Mouse (Mus musculus) ES-Bruce4 (cell line): ENCODE measurements around the gene Xpnpep2. TPM values are rescaled to one million over a fixed set of nuclear protein-coding genes. Genes with fewer than 3 reads are reported as not detected.

Source experiments
- H3K27ac ChIP-seq: 2 replicates; pipeline ENCODE4 v1.5.1; 2012; ENCODE audit warnings: low read length, inconsistent platforms; ENCODE audit not compliant: insufficient read depth
- H3K27me3 ChIP-seq: 2 replicates; pipeline ENCODE4 v1.6.1; 2012; ENCODE audit warnings: mild to moderate bottlenecking, low read length, inconsistent platforms; ENCODE audit not compliant: control insufficient read depth, poor library complexity, insufficient read depth, severe bottlenecking
- H3K36me3 ChIP-seq: 2 replicates; pipeline ENCODE4 v1.6.1; 2012; ENCODE audit warnings: inconsistent platforms, mild to moderate bottlenecking, low read length, moderate library complexity; ENCODE audit not compliant: control insufficient read depth, poor library complexity, insufficient read depth, severe bottlenecking
- H3K4me1 ChIP-seq: one replicate; pipeline ENCODE4 v1.8.1; 2011; ENCODE audit warnings: low read length; ENCODE audit not compliant: control insufficient read depth, insufficient read depth
- H3K4me3 ChIP-seq: 2 replicates; pipeline ENCODE4 v1.5.1; 2011; ENCODE audit warnings: low read depth, mild to moderate bottlenecking, low read length
- H3K9ac ChIP-seq: 2 replicates; pipeline ENCODE4 v1.6.1; 2012; ENCODE audit warnings: low read depth, mild to moderate bottlenecking, inconsistent platforms; ENCODE audit not compliant: poor library complexity, severe bottlenecking
- H3K9me3 ChIP-seq: replicated peaks from 2 replicates; pipeline ENCODE4 v1.6.1; 2012; ENCODE audit warnings: mild to moderate bottlenecking, low read length, inconsistent platforms; ENCODE audit not compliant: control insufficient read depth, poor library complexity, insufficient read depth, severe bottlenecking
- CTCF ChIP-seq: IDR thresholded peaks from one replicate; pipeline ENCODE4 v1.8.1; 2011; ENCODE audit warnings: low read depth, low read length
- EP300 ChIP-seq: IDR thresholded peaks from 2 replicates; pipeline ENCODE4 v1.6.1; 2011; ENCODE audit warnings: low read depth, low read length; ENCODE audit not compliant: insufficient read depth
- POLR2A ChIP-seq: IDR thresholded peaks from one replicate; pipeline ENCODE4 v1.8.1; 2011; ENCODE audit warnings: low read length; ENCODE audit not compliant: insufficient read depth
- polyA plus RNA-seq: library from polyadenylated mRNA; stranded (reverse); fragments of >200 nt; gene quantifications from 2 replicates; pipeline ENCODE4 v1.2.4, GENCODE M21; 2011; ENCODE audit warnings: low read depth; ENCODE audit not compliant: missing spikeins, insufficient read depth, insufficient read length

Xpnpep2 gene
- polyA plus RNA-seq, 1 experiment = not detected

DNA sequence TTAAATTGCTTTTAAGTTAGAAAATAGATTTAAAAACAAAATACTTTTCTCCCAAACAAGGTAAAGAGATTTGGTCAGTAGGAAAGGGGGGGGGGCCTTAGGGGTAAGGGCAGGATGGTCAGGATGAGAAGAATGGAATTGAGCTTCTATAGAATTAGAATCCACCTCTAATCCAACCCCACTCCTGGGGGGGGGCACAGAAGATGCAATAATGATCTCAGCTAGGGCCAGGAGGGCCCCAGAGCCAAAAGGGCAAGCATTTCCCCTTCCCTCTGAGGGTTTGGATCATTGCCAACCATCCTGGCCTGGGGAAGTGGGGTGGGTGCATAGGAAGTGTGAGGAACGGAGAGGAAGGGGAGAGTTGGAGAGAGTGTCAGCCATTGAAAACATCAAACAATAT is 61.8 kb downstream of the Xpnpep2 start:
- Histone ChIP-seq H3K27me3 (no peaks in the 10 kb centered on the region), H3K9me3 (no peaks in the 10 kb centered on the region), H3K4me3 (no peak overlapping the region), H3K27ac (no peak overlapping the region), H3K9ac (no peak overlapping the region), H3K36me3 (no peaks in the 10 kb centered on the region), H3K4me1 (no peaks in the 10 kb centered on the region)
- no peak for TF ChIP-seq EP300
- TF ChIP-seq CTCF = no peak
- no peak for TF ChIP-seq POLR2A

DNA sequence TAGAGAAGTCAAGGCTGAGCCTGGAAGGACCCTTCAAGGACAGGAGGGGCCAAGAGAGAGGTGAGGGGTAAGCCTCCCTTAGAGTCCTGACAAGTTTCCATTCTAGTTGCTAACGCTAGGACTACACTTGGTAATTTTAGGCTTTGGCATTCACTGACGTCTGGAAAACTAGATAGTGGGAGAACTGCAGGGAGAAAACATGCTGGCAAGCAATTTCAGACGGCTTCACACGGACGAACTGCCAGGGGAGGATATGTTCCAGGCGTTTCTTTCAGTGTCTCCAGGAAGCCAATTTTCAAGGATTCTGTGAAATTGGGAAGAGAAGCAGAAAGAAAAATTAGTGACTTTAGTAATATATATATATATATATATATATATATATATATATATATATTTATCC is 73.3 kb downstream of the Xpnpep2 start:
- H3K36me3 ChIP-seq = no peaks in the 10 kb centered on the region
- no peaks in the 10 kb centered on the region for H3K27me3 ChIP-seq
- H3K9me3 ChIP-seq = no peaks in the 10 kb centered on the region
- H3K27ac ChIP-seq = no peak overlapping the region
- H3K4me3 ChIP-seq = no peak overlapping the region
- H3K9ac ChIP-seq = no peak overlapping the region
- no peaks in the 10 kb centered on the region for H3K4me1 ChIP-seq
- TF ChIP-seq EP300 (no peak), CTCF (no peak), POLR2A (no peak)

DNA sequence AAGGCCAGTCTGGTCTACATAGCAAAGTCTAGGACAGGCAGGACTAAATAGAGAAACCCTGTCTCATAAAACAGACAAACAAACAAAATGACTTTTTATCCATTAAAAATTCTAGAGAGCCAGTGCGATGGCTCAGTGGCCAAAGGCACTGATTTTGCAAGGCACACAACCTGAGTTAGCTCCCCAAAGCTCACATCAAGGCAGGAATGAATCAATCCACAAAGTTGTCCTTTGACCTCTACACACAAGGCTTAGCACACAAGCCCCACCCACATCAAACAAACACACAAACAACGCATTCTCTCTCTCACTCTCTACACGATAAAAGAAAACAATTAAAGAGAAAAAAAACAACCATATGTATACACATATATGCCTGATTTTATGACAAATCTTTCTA is 76.2 kb downstream of the Xpnpep2 start:
- no peak overlapping the region for H3K27ac ChIP-seq
- no peak overlapping the region for H3K4me3 ChIP-seq
- H3K36me3 ChIP-seq = no peaks in the 10 kb centered on the region
- H3K9me3 ChIP-seq = no peaks in the 10 kb centered on the region
- H3K4me1 ChIP-seq = no peaks in the 10 kb centered on the region
- no peak for TF ChIP-seq POLR2A
- H3K9ac ChIP-seq = no peak overlapping the region
- no peaks in the 10 kb centered on the region for H3K27me3 ChIP-seq

Other genes with a start within 250 kb of the Xpnpep2 start
- 8.3 and 11.0 TPM in 2 replicates for gene Smarca1, start 215.8 kb upstream of the Xpnpep2 start, polyA plus RNA-seq
- gene Ocrl, start 196.3 kb upstream of the Xpnpep2 start, polyA plus RNA-seq = 43.7 and 45.1 TPM in 2 replicates
- gene Apln, start 73.9 kb upstream of the Xpnpep2 start, polyA plus RNA-seq = 0.82 and 1.4 TPM in 2 replicates
- not detected in 2 replicates for gene Sash3, start 37.7 kb downstream of the Xpnpep2 start, polyA plus RNA-seq
- 22.2 and 23.0 TPM in 2 replicates for gene Zdhhc9, start 100.2 kb downstream of the Xpnpep2 start, polyA plus RNA-seq
- 61.6 and 62.7 TPM in 2 replicates for gene Utp14a, start 148.1 kb downstream of the Xpnpep2 start, polyA plus RNA-seq
- gene Bcorl1, start 232.6 kb downstream of the Xpnpep2 start, polyA plus RNA-seq = 9.9 and 11.3 TPM in 2 replicates